Mouse (Mus musculus) G1E (cell line): ENCODE results near the gene Tnf. TPM values are rescaled to one million over a fixed set of nuclear protein-coding genes. Genes with fewer than 3 reads are reported as not detected.

Experiments used
- ATAC-seq: 2 replicates; pipeline ENCODE4 v1.8.0; 2016; ENCODE audit warnings: mild to moderate bottlenecking; ENCODE audit not compliant: insufficient number of reproducible peaks, poor library complexity, low FRiP score, severe bottlenecking; ENCODE audit errors: extremely low read depth
- DNase-seq: peaks from one replicate; pipeline ENCODE4 v3.0.0; 2012; ENCODE audit warnings: low spot score
- H3K27me3 ChIP-seq: 2 replicates; pipeline ENCODE4 v1.6.1; 2012; ENCODE audit warnings: mild to moderate bottlenecking, low read length, inconsistent platforms; ENCODE audit not compliant: insufficient read depth
- H3K36me3 ChIP-seq: replicated peaks from 2 replicates; pipeline ENCODE3; 2012; ENCODE audit warnings: mild to moderate bottlenecking, inconsistent platforms
- H3K4me1 ChIP-seq: 2 replicates; pipeline ENCODE4 v1.6.1; 2012; ENCODE audit warnings: low read depth, low read length, inconsistent platforms, mixed read lengths; ENCODE audit not compliant: insufficient read depth
- H3K4me3 ChIP-seq: 2 replicates; pipeline ENCODE4 v1.5.1; 2012; ENCODE audit warnings: low read depth, mild to moderate bottlenecking, inconsistent platforms, low read length, moderate library complexity, mixed read lengths
- H3K9me3 ChIP-seq: replicated peaks from 2 replicates; pipeline ENCODE4 v1.6.1; 2012; ENCODE audit warnings: inconsistent platforms
- CTCF ChIP-seq: IDR thresholded peaks from 2 replicates; pipeline ENCODE4 v1.5.1; 2012; ENCODE audit warnings: low read depth, low read length, inconsistent platforms, mixed read lengths
- GATA1 ChIP-seq: IDR thresholded peaks from 2 replicates; pipeline ENCODE4 v1.6.1; 2012; ENCODE audit warnings: borderline replicate concordance, low read length, inconsistent platforms, mixed read lengths
- GATA2 ChIP-seq: IDR thresholded peaks from 2 replicates; pipeline ENCODE4 v1.6.1; 2012; ENCODE audit warnings: low read depth, low read length, inconsistent platforms, borderline replicate concordance
- POLR2AphosphoS5 ChIP-seq: IDR thresholded peaks from 2 replicates; pipeline ENCODE4 v1.6.1; 2012; ENCODE audit warnings: low read depth, low read length, inconsistent platforms; ENCODE audit not compliant: insufficient replicate concordance
- TAL1 ChIP-seq: conservative IDR thresholded peaks from 2 replicates; pipeline ENCODE4 v1.6.1; 2012; ENCODE audit warnings: low read depth, low read length, inconsistent platforms, mixed read lengths
- polyA plus RNA-seq: library from polyadenylated mRNA; stranded (reverse); fragments of >175 nt; gene quantifications from 2 replicates; pipeline ENCODE4 v1.2.3, GENCODE M21; 2012
- total RNA-seq, 2 experiments: library from RNA; stranded (forward) in 1 of 2; stranded (reverse) in 1 of 2; fragments of 200-1000 nt in 1 of 2; fragments of >200 nt in 1 of 2; fragmentation: Nextera tagmentation in 1 of 2; gene quantifications; 2 replicates each; pipeline ENCODE4 v1.2.3; 2014 to 2017

The Tnf gene
- total and polyA plus RNA-seq, 3 experiments = 0.04 to 1.4 (median 0.68) TPM

DNA sequence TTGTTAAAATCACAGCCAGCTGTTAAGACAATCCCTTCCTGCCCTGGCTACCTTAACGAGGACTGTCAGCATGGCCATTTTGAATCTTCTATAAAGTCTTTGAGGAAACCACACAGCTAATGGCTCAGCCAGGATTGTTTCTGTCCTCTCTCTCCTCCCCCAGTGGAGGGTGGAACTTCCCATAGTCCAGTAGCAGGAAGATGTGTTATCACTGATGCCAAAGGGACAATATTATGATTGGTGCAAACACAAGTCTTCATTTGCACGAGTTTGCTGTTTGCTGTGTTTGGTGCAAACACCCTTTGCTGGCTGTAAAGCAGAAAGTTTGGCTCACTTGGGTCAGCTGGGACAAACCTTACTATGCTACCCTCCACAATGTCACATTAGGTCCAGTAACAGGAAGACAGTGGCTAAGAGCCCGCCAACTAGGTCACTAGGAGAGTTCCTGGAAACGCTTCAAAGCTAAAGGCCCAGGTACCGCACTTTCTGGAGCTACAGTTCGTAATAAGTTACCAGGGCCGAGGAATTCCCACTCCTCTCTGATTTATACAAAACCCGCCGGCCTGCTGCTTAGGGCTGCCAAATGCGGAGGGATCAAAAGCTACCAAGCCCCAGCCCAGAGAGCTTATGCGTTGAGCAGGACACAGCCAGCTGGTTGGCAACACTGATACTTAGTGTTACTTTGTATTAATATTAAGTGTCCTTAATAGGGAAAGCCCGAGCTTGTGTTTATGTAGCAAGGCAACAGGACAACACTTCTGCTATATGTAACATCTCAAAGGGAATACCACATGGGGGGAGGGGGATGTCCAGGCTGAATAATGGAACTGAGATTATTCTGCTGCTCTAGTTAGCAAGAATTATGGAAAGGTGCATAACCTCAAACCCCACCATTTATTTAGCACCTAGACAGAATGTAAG, 38.8 kb upstream of the Tnf start:
- peaks cover 66% of the 10 kb centered on the region for H3K4me1 ChIP-seq
- ATAC-seq (no peak), DNase-seq (no peak)
- H3K9me3 ChIP-seq = no peaks in the 10 kb centered on the region
- TF ChIP-seq TAL1 (no peak), GATA2 (no peak), CTCF (no peak), GATA1 (no peak), POLR2AphosphoS5 (no peak)
- peaks cover 62% of the 10 kb centered on the region for H3K36me3 ChIP-seq
- H3K4me3 ChIP-seq = peak overlapping the region; percentile 87
- no peaks in the 10 kb centered on the region for H3K27me3 ChIP-seq

DNA sequence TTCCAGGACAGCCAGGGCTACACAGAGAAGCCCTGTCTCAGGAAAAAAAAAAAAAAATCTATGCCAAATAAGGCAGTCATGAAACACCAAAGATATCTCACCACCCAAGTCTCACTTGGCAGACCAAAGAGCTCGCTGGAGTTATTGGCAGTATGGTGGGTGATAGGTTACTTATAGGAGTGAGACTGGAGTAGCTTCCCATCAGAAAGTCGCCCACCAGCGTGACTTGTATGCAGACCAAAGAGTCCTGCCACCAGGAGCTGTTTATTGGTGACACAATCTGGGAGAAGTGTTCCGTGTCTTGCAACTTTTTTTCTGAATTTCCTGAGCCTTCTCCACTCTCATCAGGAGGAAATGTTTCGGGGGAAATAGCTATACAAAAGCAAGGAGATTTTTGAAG, 37.9 kb upstream of the Tnf start:
- TF ChIP-seq GATA2 = no peak
- no peak for TF ChIP-seq POLR2AphosphoS5
- TF ChIP-seq TAL1 = no peak
- TF ChIP-seq CTCF = no peak
- no peak for TF ChIP-seq GATA1
- H3K9me3 ChIP-seq = no peaks in the 10 kb centered on the region
- H3K36me3 ChIP-seq = peaks cover 55% of the 10 kb centered on the region
- no peaks in the 10 kb centered on the region for H3K27me3 ChIP-seq
- no peak overlapping the region for H3K4me3 ChIP-seq
- ATAC-seq (no peak), DNase-seq (no peak)
- peaks cover 61% of the 10 kb centered on the region for H3K4me1 ChIP-seq

DNA sequence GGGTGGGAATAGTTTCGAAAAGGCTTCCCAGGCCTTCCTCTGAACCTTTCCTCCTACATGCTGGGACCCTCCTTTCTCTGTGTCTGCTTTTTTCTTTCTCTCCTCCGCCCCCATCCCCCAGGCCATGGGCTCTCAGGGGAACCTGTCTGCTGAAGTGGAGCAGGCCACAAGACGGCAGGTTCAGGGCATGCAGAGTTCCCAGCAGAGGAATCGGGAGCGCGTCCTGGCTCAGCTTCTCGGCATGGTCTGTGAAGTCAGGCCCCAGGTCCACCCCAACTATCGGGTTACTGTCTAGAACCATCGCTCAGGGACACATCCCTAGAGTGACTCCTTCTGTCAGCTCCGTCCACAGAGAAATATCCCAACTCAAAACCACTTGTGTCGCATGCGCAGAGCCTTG, 35.7 kb upstream of the Tnf start:
- H3K4me3 ChIP-seq = no peak overlapping the region
- DNase-seq (no peak), ATAC-seq (no peak)
- TF ChIP-seq POLR2AphosphoS5 (no peak), TAL1 (no peak), GATA1 (no peak), CTCF (no peak), GATA2 (no peak)
- H3K9me3 ChIP-seq = no peaks in the 10 kb centered on the region
- no peaks in the 10 kb centered on the region for H3K27me3 ChIP-seq
- H3K4me1 ChIP-seq = peaks cover 60% of the 10 kb centered on the region
- H3K36me3 ChIP-seq = peaks cover 51% of the 10 kb centered on the region

DNA sequence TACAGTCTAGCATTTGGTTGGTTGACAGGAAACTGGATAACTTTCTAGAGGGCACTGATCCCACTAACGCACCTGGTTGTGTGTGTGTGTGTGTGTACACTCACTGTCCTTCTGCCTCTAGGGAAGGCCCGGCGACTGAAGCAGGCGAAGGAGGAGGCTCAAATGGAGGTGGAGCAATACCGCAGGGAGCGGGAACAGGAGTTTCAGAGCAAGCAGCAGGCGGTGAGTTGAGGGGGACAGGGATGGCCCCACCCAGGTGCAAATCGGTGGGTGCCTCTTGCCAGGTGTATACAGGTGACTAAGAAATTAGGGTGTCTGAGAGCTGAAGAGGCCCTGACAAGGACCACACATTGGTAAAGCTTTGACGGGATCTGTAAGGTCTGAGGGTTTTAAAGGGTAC, 35.2 kb upstream of the Tnf start:
- DNase-seq (no peak), ATAC-seq (no peak)
- H3K4me1 ChIP-seq = peaks cover 65% of the 10 kb centered on the region
- H3K9me3 ChIP-seq = no peaks in the 10 kb centered on the region
- H3K27me3 ChIP-seq = no peaks in the 10 kb centered on the region
- no peak overlapping the region for H3K4me3 ChIP-seq
- peaks cover 54% of the 10 kb centered on the region for H3K36me3 ChIP-seq
- TF ChIP-seq GATA2 = no peak

DNA sequence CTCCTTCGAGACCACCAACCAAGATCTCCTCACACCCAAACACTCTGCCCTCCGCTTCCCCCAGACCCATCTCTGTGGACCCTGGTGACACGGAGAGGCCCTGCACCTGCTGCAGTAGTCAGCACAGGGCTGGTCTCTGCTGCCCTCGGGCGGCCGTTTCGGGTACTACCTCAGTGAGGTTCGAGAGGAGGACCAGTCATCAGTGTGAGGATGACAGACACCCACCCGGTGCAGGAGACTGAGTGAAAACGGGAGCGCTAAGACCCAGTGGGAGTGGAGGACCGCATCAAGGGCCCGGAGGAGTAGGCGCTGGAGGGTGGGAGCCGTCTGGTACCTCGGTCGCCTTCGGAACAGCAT, 34.6 kb upstream of the Tnf start:
- TF ChIP-seq TAL1 = no peak
- peak; percentile 92 for TF ChIP-seq CTCF
- Histone ChIP-seq H3K4me3 (peak overlapping the region; percentile 86), H3K9me3 (no peaks in the 10 kb centered on the region), H3K4me1 (peaks cover 71% of the 10 kb centered on the region), H3K36me3 (peaks cover 60% of the 10 kb centered on the region), H3K27me3 (no peaks in the 10 kb centered on the region)
- ATAC-seq (peak; percentile 67), DNase-seq (peak; percentile 76)

DNA sequence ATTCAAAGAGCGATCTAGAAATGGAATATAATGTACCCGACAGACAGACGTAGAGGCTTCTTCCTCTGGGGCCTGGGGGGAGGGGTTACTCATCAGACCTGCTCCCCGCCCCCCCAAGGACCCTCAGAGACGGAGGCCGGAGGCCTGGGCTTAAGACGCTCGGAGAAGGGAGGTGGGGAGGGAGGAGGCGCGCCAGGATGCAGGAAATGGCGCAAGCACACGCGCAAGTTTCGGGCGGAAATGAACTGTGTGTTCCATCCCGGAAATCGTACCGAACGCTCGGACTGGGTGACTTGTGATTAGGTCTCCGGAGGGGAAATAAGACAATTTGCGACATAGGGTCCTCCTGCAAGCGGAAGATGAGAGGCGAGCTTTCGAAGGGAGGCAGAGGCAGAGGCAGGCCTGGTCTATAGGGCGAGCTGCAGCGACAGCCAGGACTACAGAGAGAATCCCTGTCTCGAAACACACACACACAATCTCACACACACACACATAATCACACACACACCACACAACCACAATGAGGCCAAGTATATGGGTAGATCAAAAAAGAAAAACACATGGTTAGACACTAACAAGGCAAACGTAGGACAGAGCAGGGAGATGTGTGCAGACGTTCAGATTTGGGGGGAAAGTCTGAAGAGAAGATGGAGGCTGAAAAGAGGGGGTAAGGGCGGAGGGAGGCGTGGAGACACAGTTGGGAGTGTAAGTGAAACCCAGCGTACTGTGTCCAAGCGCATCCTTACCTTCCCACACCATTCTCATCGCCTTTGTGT, 34.0 kb upstream of the Tnf start, which contains the start of gene Nfkbil1:
Gene Nfkbil1 (minus strand): TSS at position 179 of the 776 bp plus-strand sequence.
- no peak for TF ChIP-seq CTCF
- TF ChIP-seq POLR2AphosphoS5 = no peak
- TF ChIP-seq TAL1 = no peak
- no peak for TF ChIP-seq GATA2
- TF ChIP-seq GATA1 = no peak
- Histone ChIP-seq H3K4me1 (peaks cover 72% of the 10 kb centered on the region), H3K4me3 (peak within 1 kb of the TSS; percentile 86), H3K36me3 (peaks cover 66% of the 10 kb centered on the region), H3K27me3 (no peaks in the 10 kb centered on the region), H3K9me3 (no peaks in the 10 kb centered on the region)
- peak; percentile 79 for ATAC-seq
- DNase-seq = peak; percentile 84
